Mouse (Mus musculus) Patski (cell line): ENCODE data around the gene Ktn1. TPM values are rescaled to one million over a fixed set of nuclear protein-coding genes. Genes with fewer than 3 reads are reported as not detected.

Experiments
- ATAC-seq: fragments of 100-300 bp; one replicate; pipeline ENCODE4 v1.8.0; 2021
- CTCF ChIA-PET: fragments of 350-600 bp; sonication (Branson Sonifier 250); formaldehyde crosslinking; loops from one replicate; lab custom pipeline; 2022; ENCODE audit warnings: inconsistent platforms; lab: Charles Lee
- POLR2A ChIA-PET: fragments of 350-600 bp; sonication (Branson Sonifier 250); formaldehyde crosslinking; loops from one replicate; lab custom pipeline; 2022; ENCODE audit warnings: antibody characterized with exemption, inconsistent platforms; lab: Charles Lee
- DNase-seq: peaks from one replicate; pipeline ENCODE4 v3.0.0-alpha.2; 2011; ENCODE audit warnings: low read depth, low spot score
- H3K27me3 ChIP-seq: fragments of 371-371 bp; one replicate; pipeline ENCODE4 v1.5.1; 2021
- CTCF ChIP-seq: fragments of 100-300 bp; IDR thresholded peaks from one replicate; pipeline ENCODE4 v1.5.1; 2021
- in situ Hi-C: fragments of 300-500 bp; cut with MboI; formaldehyde crosslinking; loops from 3 replicates; pipeline ENCODE4 v1.11.1; 2018; ENCODE audit warnings: low pct_unique_long_range_greater_than_20kb, mixed read lengths
- polyA plus RNA-seq: library from polyadenylated mRNA; unstranded; gene quantifications from one replicate; pipeline ENCODE4 v1.2.3, GENCODE M21; 2021

Ktn1 gene
- polyA plus RNA-seq, 1 experiment from 2014 or later = 92.3 TPM

DNA sequence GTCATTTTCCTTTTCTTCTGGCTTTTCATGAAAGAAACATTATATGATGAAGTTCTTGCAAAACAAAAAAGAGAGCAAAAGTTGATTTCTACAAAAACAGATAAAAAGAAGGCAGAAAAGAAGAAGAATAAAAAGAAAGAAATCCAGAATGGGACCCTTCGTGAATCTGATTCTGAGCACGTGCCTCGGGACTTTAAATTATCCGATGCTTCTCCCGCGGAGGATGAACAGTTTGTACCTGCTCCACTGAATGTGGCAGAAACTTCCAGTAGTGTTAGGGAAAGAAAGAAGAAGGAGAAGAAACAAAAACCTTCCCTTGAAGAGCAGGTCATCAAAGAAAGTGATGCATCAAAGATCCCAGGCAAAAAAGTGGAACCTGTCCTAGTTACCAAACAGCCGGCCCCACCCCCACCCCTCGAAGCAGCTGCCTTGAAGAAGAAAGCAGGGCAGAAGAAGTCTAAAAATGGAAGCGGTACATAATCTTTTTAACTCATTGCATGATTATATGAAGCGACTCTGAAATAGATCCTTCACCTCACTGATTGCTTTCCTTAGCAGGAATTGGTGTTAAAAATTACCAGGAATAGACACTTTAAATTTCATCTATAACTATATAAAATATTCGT lies 15.7 kb downstream of the Ktn1 start:
- in situ Hi-C loops = no loop called here
- CTCF ChIA-PET = no interaction called here
- DNase-seq (no peak), ATAC-seq (no peak)
- POLR2A ChIA-PET = interaction anchor here (0.5 kb wide), 1 partner anchor 113 kb away, joined by 3 read pairs; no protein-coding TSS in a partner anchor
- H3K27me3 ChIP-seq = no peaks in the 10 kb centered on the region
- no peak for TF ChIP-seq CTCF

DNA sequence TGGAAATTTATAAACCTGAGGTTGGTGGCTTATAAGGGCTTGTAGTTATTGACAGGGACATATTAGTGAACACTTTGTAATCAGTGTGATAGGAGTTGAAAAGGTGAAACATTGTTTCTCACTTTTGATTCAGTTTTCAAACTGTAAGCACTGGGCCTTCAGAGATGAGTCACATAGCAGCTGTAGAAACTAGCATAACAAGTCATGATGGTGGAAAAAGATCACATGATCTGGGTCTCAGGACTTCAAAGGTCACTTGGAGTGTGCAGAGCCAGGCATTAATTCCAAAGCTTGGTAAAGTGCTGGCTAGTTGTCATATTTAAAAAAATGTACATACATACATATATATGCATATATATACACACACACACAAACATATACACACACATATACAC lies 16.2 kb downstream of the Ktn1 start:
- ChIA-PET POLR2A (interaction anchor here (0.5 kb wide), 1 partner anchor 113 kb away, joined by 3 read pairs; no protein-coding TSS in a partner anchor), CTCF (no interaction called here)
- ATAC-seq (no peak), DNase-seq (no peak)
- TF ChIP-seq CTCF = no peak
- no peaks in the 10 kb centered on the region for H3K27me3 ChIP-seq
- in situ Hi-C loops = no loop called here

DNA sequence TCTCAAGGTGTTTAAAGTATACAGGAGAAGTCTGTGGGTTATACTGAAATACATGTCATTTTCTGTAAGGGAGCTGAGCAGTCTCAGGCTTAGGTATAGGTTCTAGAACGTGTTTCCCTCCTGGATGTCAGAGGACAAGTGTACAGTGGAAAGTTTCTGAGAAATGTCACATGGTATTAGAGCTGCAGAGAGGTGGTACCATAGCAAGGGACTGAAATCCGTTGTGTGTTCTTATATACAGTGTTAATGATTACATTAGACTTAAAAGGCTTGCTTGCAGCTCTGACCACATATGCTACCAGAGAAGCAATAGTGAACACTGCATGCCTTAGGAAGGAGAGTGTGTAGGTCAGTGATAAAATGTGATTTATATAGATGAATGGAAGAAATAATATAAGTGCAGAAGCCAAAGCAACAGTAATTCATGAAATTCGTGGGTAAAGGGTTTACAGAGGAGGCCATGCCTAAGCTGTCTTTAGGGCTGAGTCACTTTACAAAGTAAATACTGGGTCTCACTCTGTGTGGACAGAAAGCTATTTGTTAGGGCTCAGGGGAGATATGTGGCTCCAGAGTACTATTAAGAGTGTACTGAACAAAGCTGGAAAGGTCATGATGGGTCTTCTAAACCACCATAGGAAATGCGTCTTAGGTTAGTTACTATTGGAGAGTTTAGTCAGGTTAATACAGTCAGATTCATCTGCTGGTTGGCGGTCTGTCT lies 17.0 kb downstream of the Ktn1 start:
- in situ Hi-C loops = no loop called here
- ATAC-seq (peak; percentile 47), DNase-seq (no peak)
- TF ChIP-seq CTCF = no peak
- H3K27me3 ChIP-seq = no peaks in the 10 kb centered on the region
- ChIA-PET CTCF (no interaction called here), POLR2A (no interaction called here)

- no peaks in the 10 kb centered on the region for H3K27me3 ChIP-seq
- no peak for TF ChIP-seq CTCF
- CTCF ChIA-PET = no interaction called here
- POLR2A ChIA-PET = no interaction called here
- in situ Hi-C loops = no loop called here
- no peak for ATAC-seq
- no peak for DNase-seq
Observed at GRCm38 (mm10) chr14:47668096-47668495, 19.8 kb downstream of the Ktn1 start.

DNA sequence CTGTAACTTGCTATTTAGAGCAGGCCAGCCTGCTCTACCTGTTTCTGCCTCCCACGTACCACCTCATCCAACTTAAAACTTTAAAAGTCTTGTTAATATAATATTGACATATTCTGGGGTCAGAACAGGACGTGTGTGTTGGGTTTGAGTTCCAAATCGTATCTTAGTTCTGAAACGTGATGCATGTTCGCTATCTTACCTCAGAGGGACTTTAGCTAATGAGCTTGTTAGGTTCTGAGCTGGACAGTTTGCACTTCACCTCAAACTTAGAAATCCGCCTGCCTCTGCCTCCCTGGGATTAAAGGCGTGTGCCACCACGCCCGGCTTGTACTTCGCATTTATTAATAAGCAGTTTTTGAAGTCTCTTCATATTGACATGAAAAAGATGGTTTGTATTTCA lies 34.6 kb downstream of the Ktn1 start:
- no peak for ATAC-seq
- TF ChIP-seq CTCF = no peak
- ChIA-PET POLR2A (no interaction called here), CTCF (no interaction called here)
- in situ Hi-C loops = loop anchor here (25.0 kb wide), 1 partner anchor 96 kb away; no protein-coding TSS in a partner anchor
- no peaks in the 10 kb centered on the region for H3K27me3 ChIP-seq
- no peak for DNase-seq

DNA sequence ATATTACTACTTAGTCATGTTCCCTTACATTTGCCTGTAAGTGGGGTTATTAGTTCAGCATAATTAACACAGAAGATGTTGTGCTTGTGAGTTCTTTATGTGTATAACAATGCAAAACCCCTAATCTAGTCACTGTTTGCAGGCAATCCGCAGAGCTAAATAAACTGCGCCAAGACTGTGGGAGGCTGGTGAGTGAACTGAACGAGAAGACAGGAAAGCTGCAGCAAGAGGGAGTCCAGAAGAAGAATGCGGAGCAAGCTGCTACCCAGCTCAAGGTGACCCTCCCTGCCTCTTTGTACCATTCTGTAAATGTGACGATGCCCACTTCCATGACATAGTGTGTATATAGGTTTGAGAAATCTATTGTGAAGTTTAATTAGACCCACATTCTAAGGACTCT lies 36.3 kb downstream of the Ktn1 start:
- ATAC-seq (no peak), DNase-seq (no peak)
- in situ Hi-C loops = loop anchor here (25.0 kb wide), 1 partner anchor 97 kb away; no protein-coding TSS in a partner anchor
- ChIA-PET POLR2A (no interaction called here), CTCF (interaction anchor here (0.9 kb wide), 1 partner anchor 9 kb away, joined by 3 read pairs; no protein-coding TSS in a partner anchor)
- TF ChIP-seq CTCF = no peak
- no peaks in the 10 kb centered on the region for H3K27me3 ChIP-seq

GRCm38 (mm10) chr14:47699126-47699525 lies 50.9 kb downstream of the Ktn1 start:
- in situ Hi-C loops = loop anchor here (25.0 kb wide), 1 partner anchor 112 kb away; no protein-coding TSS in a partner anchor
- DNase-seq = no peak
- CTCF ChIA-PET = interaction anchor here (1.0 kb wide), 1 partner anchor 10 kb away, joined by 3 read pairs; no protein-coding TSS in a partner anchor
- no peaks in the 10 kb centered on the region for H3K27me3 ChIP-seq
- ATAC-seq = no peak
- no peak for TF ChIP-seq CTCF
- POLR2A ChIA-PET = no interaction called here

- no peaks in the 10 kb centered on the region for H3K27me3 ChIP-seq
- ChIA-PET POLR2A (no interaction called here), CTCF (interaction anchor here (1.2 kb wide), 2 partner anchors 9 to 10 kb away, joined by 3 read pairs; no protein-coding TSS in a partner anchor)
- ATAC-seq (no peak), DNase-seq (no peak)
- in situ Hi-C loops = no loop called here
- no peak for TF ChIP-seq CTCF
Observed at GRCm38 (mm10) chr14:47709546-47709945, 61.3 kb downstream of the Ktn1 start.

DNA sequence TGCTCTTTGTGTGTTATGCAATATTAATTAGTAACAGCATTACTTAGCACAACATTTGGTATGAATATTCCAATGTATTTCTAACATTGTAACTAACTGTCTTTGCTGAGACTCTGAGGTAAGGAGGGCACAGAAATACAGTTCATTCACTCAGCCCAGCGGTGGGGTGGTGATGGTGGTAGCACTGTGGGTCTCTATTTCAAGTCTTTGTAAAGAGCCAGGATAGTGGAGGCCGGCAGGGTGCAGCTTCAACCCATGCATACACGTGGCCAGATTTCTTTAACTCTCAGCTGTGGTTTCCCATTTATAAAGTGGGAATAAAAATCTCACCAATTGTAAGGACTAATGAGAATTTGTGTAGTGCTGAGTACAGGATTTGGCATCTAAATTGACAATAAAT lies 67.5 kb downstream of the Ktn1 start:
- no peak for TF ChIP-seq CTCF
- ATAC-seq (no peak), DNase-seq (no peak)
- no peaks in the 10 kb centered on the region for H3K27me3 ChIP-seq
- ChIA-PET POLR2A (no interaction called here), CTCF (no interaction called here)
- in situ Hi-C loops = no loop called here

- ChIA-PET POLR2A (interaction anchor here (1.3 kb wide), 1 partner anchor 10 kb away, joined by 5 read pairs; no protein-coding TSS in a partner anchor), CTCF (interaction anchor here (0.9 kb wide), 1 partner anchor 9 kb away, joined by 3 read pairs; no protein-coding TSS in a partner anchor)
- DNase-seq (no peak), ATAC-seq (no peak)
- in situ Hi-C loops = no loop called here
- H3K27me3 ChIP-seq = no peaks in the 10 kb centered on the region
- TF ChIP-seq CTCF = no peak
Observed at GRCm38 (mm10) chr14:47717916-47718606, 69.8 kb downstream of the Ktn1 start.
